Mouse (Mus musculus) limb, embryonic 14.5 days (tissue): Measurements from ENCODE around the gene Psmb6. TPM values are rescaled to one million over a fixed set of nuclear protein-coding genes. Genes with fewer than 3 reads are reported as not detected.

ENCODE experiments used
- ATAC-seq: fragments of 200-750 bp; cut with Nextera tagmentation; 2 replicates; pipeline ENCODE4 v1.8.0; 2017; ENCODE audit warnings: low read depth, moderate number of reproducible peaks, moderate TSS enrichment; ENCODE audit not compliant: low FRiP score
- DNase-seq: peaks from one replicate; pipeline ENCODE4 v3.0.0-alpha.2; 2015; ENCODE audit warnings: low spot score
- H3K27ac ChIP-seq: fragments of 300-500 bp; sonication (generic); replicated peaks from 2 replicates; pipeline ENCODE4 v1.5.1; 2014; ENCODE audit warnings: low read depth, mild to moderate bottlenecking, low read length, moderate library complexity, mixed read lengths
- H3K27me3 ChIP-seq: fragments of 300-500 bp; sonication (generic); 2 replicates; pipeline ENCODE4 v1.6.1; 2014; ENCODE audit warnings: low read length, mixed read lengths; ENCODE audit not compliant: control insufficient read depth, insufficient read depth
- H3K36me3 ChIP-seq: fragments of 300-500 bp; sonication (generic); 2 replicates; pipeline ENCODE4 v1.6.1; 2014; ENCODE audit warnings: mild to moderate bottlenecking, low read length, moderate library complexity, mixed read lengths; ENCODE audit not compliant: control insufficient read depth, insufficient read depth
- H3K4me1 ChIP-seq: fragments of 300-500 bp; sonication (generic); 2 replicates; pipeline ENCODE4 v1.6.1; 2014; ENCODE audit warnings: antibody characterized with exemption, low read length, mixed read lengths; ENCODE audit not compliant: control insufficient read depth, insufficient read depth
- H3K4me2 ChIP-seq: fragments of 300-500 bp; sonication (generic); replicated peaks from 2 replicates; pipeline ENCODE4 v1.6.1; 2014; ENCODE audit warnings: low read depth, mild to moderate bottlenecking, low read length, moderate library complexity; ENCODE audit not compliant: severe bottlenecking
- H3K4me3 ChIP-seq: fragments of 300-500 bp; sonication (generic); replicated peaks from 2 replicates; pipeline ENCODE4 v1.5.1; 2014; ENCODE audit warnings: low read length
- H3K9ac ChIP-seq: fragments of 300-500 bp; sonication (generic); 2 replicates; pipeline ENCODE4 v1.6.1; 2014; ENCODE audit warnings: mild to moderate bottlenecking, low read depth, low read length, moderate library complexity; ENCODE audit not compliant: severe bottlenecking
- H3K9me3 ChIP-seq: fragments of 300-500 bp; sonication (generic); 2 replicates; pipeline ENCODE4 v1.6.1; 2016; ENCODE audit warnings: low read length; ENCODE audit not compliant: control insufficient read depth
- POLR2A ChIP-seq: fragments of 200-500 bp; IDR thresholded peaks from 2 replicates; pipeline ENCODE4 v1.8.0; 2012; ENCODE audit warnings: inconsistent platforms, mild to moderate bottlenecking, moderate library complexity, borderline replicate concordance; ENCODE audit not compliant: insufficient read depth, insufficient read length; ENCODE audit errors: extremely low read depth
- WGBS: fragments of 180-500 bp; shearing (Covaris S2); extraction: QIAGEN DNeasy Blood & Tissue Kit; methylation state at CpG from one replicate; pipeline ENCODE4 v1.1.7; 2014; 5-methylcytosine and 5-hydroxymethylcytosine counted together
- polyA plus RNA-seq, 2 experiments: library from polyadenylated mRNA; depleted of rRNA in 1 of 2; stranded (reverse) in 1 of 2; unstranded in 1 of 2; fragments of >200 nt; fragmentation: Nextera tagmentation in 1 of 2; extraction: Ambion mirVana in 1 of 2; gene quantifications; 2 replicates each; pipeline versions ENCODE4 v1.2.1 to v1.2.3; 2012 to 2014

Psmb6 gene
- polyA plus RNA-seq, 2 experiments, result 421 to 779 TPM

GRCm38 (mm10) chr11:70551526-70551925 is 26.4 kb downstream of the Psmb6 start:
- Histone ChIP-seq H3K4me3 (no peak overlapping the region), H3K36me3 (no peaks in the 10 kb centered on the region), H3K9me3 (no peaks in the 10 kb centered on the region), H3K4me2 (no peak overlapping the region), H3K27ac (no peak overlapping the region), H3K9ac (no peak overlapping the region), H3K27me3 (no peaks in the 10 kb centered on the region), H3K4me1 (no peaks in the 10 kb centered on the region)
- DNase-seq, result no peak
- ATAC-seq, result no peak
- no peak for TF ChIP-seq POLR2A
- WGBS, result 86% methylated on average over 8 of the region's 8 CpGs

- H3K4me3 ChIP-seq, result no peak overlapping the region
- H3K9ac ChIP-seq, result no peak overlapping the region
- 24% methylated on average over 7 of the region's 7 CpGs for WGBS
- DNase-seq, result no peak
- no peak overlapping the region for H3K4me2 ChIP-seq
- no peaks in the 10 kb centered on the region for H3K27me3 ChIP-seq
- H3K4me1 ChIP-seq, result no peaks in the 10 kb centered on the region
- ATAC-seq, result no peak
- H3K27ac ChIP-seq, result no peak overlapping the region
- no peak for TF ChIP-seq POLR2A
- H3K36me3 ChIP-seq, result no peaks in the 10 kb centered on the region
- no peaks in the 10 kb centered on the region for H3K9me3 ChIP-seq
These were observed 28.8 kb downstream of the Psmb6 start for GRCm38 (mm10) chr11:70553940-70554339.

- H3K4me3 ChIP-seq, result no peak overlapping the region
- H3K9me3 ChIP-seq, result no peaks in the 10 kb centered on the region
- TF ChIP-seq POLR2A, result no peak
- ATAC-seq (no peak), DNase-seq (no peak)
- H3K36me3 ChIP-seq, result no peaks in the 10 kb centered on the region
- 89% methylated on average over 9 of the region's 9 CpGs for whole genome bisulfite sequencing
- H3K4me2 ChIP-seq, result no peak overlapping the region
- H3K27ac ChIP-seq, result no peak overlapping the region
- H3K4me1 ChIP-seq, result no peaks in the 10 kb centered on the region
- H3K9ac ChIP-seq, result no peak overlapping the region
- H3K27me3 ChIP-seq, result no peaks in the 10 kb centered on the region
These were observed 32.4 kb downstream of the Psmb6 start for GRCm38 (mm10) chr11:70557545-70557944.

GRCm38 (mm10) chr11:70561937-70562286 is 36.7 kb downstream of the Psmb6 start:
- H3K4me1 ChIP-seq, result peaks cover 21% of the 10 kb centered on the region
- H3K27ac ChIP-seq, result 0 out of 2 replicates have a peak overlapping the region, but pooled peaks have one; percentile 44
- no peaks in the 10 kb centered on the region for H3K27me3 ChIP-seq
- H3K36me3 ChIP-seq, result no peaks in the 10 kb centered on the region
- peak overlapping the region; percentile 91 for H3K4me2 ChIP-seq
- TF ChIP-seq POLR2A, result no peak
- 0% methylated on average over 2 of the region's 2 CpGs for WGBS
- ATAC-seq (no peak), DNase-seq (no peak)
- H3K9ac ChIP-seq, result peak overlapping the region; percentile 79; the same call in 1 of the 2 replicates
- H3K9me3 ChIP-seq, result no peaks in the 10 kb centered on the region
- H3K4me3 ChIP-seq, result peak overlapping the region; percentile 93

- H3K27ac ChIP-seq, result peak within 1 kb of the TSS; percentile 70
- under 1% methylated on average over 41 of the region's 57 CpGs for WGBS
- peaks cover 21% of the 10 kb centered on the region for H3K4me1 ChIP-seq
- H3K36me3 ChIP-seq, result no peaks in the 10 kb centered on the region
- no peaks in the 10 kb centered on the region for H3K9me3 ChIP-seq
- ATAC-seq, result peak; percentile 90
- H3K9ac ChIP-seq, result peak within 1 kb of the TSS; percentile 79
- peak within 1 kb of the TSS; percentile 93 for H3K4me3 ChIP-seq
- H3K27me3 ChIP-seq, result no peaks in the 10 kb centered on the region
- H3K4me2 ChIP-seq, result peak within 1 kb of the TSS; percentile 91
- peak; percentile 46; the same call in 1 of the 2 replicates for TF ChIP-seq POLR2A
- DNase-seq, result peak; percentile 84
These were observed 37.3 kb downstream of the Psmb6 start, which contains the start of gene Mink1 for GRCm38 (mm10) chr11:70562287-70562994. TSS of gene Mink1 (plus strand) at chr11:70562881.
